Mouse (Mus musculus) mouse trophoblast stem cell (cell line): ENCODE measurements around the gene Gtf2ird1.
"Not testable (repeated sequence)": the region's sequence is repeated elsewhere in the genome, so short reads cannot be mapped to it uniquely, and the experiment has no call there.

Source experiments
- in situ Hi-C, 2 experiments: fragments of 300-500 bp; cut with MseI, MboI; formaldehyde crosslinking; loops; 2 replicates in 1 of 2; 3 replicates in 1 of 2; pipeline ENCODE4 v1.15.1; 2025

Gene Gtf2ird1

GRCm38 (mm10) chr5:134475006-134475605, 18.6 kb upstream of the Gtf2ird1 start:
- in situ Hi-C loops, result no loop called here

- in situ Hi-C loops, result loop anchor here (5.0 kb wide), 2 partner anchors 92 to 102 kb away; no protein-coding TSS in a partner anchor
Measured at GRCm38 (mm10) chr5:134473902-134474301, 17.4 kb upstream of the Gtf2ird1 start.

- in situ Hi-C loops, result loop anchor here (5.0 kb wide), 2 partner anchors 88 to 98 kb away; no protein-coding TSS in a partner anchor
Measured at GRCm38 (mm10) chr5:134470538-134471169, 14.1 kb upstream of the Gtf2ird1 start.

GRCm38 (mm10) chr5:134469559-134470150, 13.1 kb upstream of the Gtf2ird1 start:
- in situ Hi-C loops, result loop anchor here (5.0 kb wide), 2 partner anchors 87 to 97 kb away; no protein-coding TSS in a partner anchor

GRCm38 (mm10) chr5:134468158-134468765, 11.7 kb upstream of the Gtf2ird1 start:
- in situ Hi-C loops, result no loop called here

- in situ Hi-C loops, result no loop called here
Measured at GRCm38 (mm10) chr5:134467030-134467549, 10.6 kb upstream of the Gtf2ird1 start.

GRCm38 (mm10) chr5:134466296-134467029, 9.9 kb upstream of the Gtf2ird1 start:
- in situ Hi-C loops, result no loop called here

- in situ Hi-C loops, result no loop called here
Measured at GRCm38 (mm10) chr5:134465197-134465596, 8.7 kb upstream of the Gtf2ird1 start.

- in situ Hi-C loops, result no loop called here
Measured at GRCm38 (mm10) chr5:134464225-134464624, 7.7 kb upstream of the Gtf2ird1 start.

GRCm38 (mm10) chr5:134462731-134463130, 6.2 kb upstream of the Gtf2ird1 start:
- in situ Hi-C loops, result no loop called here

- in situ Hi-C loops, result no loop called here
Measured at GRCm38 (mm10) chr5:134462316-134462715, 5.8 kb upstream of the Gtf2ird1 start.

GRCm38 (mm10) chr5:134460546-134460945, 4.0 kb upstream of the Gtf2ird1 start:
- in situ Hi-C loops, result no loop called here

- in situ Hi-C loops, result no loop called here
Measured at GRCm38 (mm10) chr5:134459096-134459495, 2.6 kb upstream of the Gtf2ird1 start.

GRCm38 (mm10) chr5:134458416-134458815, 1.9 kb upstream of the Gtf2ird1 start:
- in situ Hi-C loops, result no loop called here

GRCm38 (mm10) chr5:134457371-134457770, 855 bp upstream of the Gtf2ird1 start:
- in situ Hi-C loops, result no loop called here

GRCm38 (mm10) chr5:134455914-134456423, 547 bp downstream of the Gtf2ird1 start:
- in situ Hi-C loops, result no loop called here

GRCm38 (mm10) chr5:134455186-134455895, 1.2 kb downstream of the Gtf2ird1 start:
- in situ Hi-C loops, result no loop called here

GRCm38 (mm10) chr5:134454421-134454820, 2.1 kb downstream of the Gtf2ird1 start:
- in situ Hi-C loops, result no loop called here

- in situ Hi-C loops, result no loop called here
Measured at GRCm38 (mm10) chr5:134453577-134453976, 2.9 kb downstream of the Gtf2ird1 start.

- in situ Hi-C loops, result not testable (repeated sequence)
Measured at GRCm38 (mm10) chr5:134446755-134447154, 9.8 kb downstream of the Gtf2ird1 start.

GRCm38 (mm10) chr5:134445895-134446294, 10.6 kb downstream of the Gtf2ird1 start:
- in situ Hi-C loops, result no loop called here
